Mouse (Mus musculus) ES-CJ7 (cell line): ENCODE results near the gene Mprip.
A peak's percentile ranks its signal among the peaks of the same experiment; 100 is the strongest.
"Not testable (repeated sequence)": the region's sequence is repeated elsewhere in the genome, so short reads cannot be mapped to it uniquely, and the experiment has no call there.

ENCODE experiments used
- DNase-seq: peaks from one replicate; pipeline ENCODE4 v3.0.0; 2011; ENCODE audit warnings: low read depth, low spot score

The Mprip gene

GRCm38 (mm10) chr11:59661005-59661404 is at the start of gene Mprip:
TSS of gene Mprip (plus strand) at chr11:59661305.
- no peak for DNase-seq

GRCm38 (mm10) chr11:59611646-59612045 is 49.5 kb upstream of the Mprip start:
- DNase-seq = no peak

GRCm38 (mm10) chr11:59614120-59614519 is 47.0 kb upstream of the Mprip start:
- peak; percentile 45 for DNase-seq

GRCm38 (mm10) chr11:59616986-59617385 is 44.1 kb upstream of the Mprip start:
- DNase-seq = not testable (repeated sequence)

GRCm38 (mm10) chr11:59622214-59622613 is 38.9 kb upstream of the Mprip start:
- no peak for DNase-seq

- peak; percentile 58 for DNase-seq
Measured at GRCm38 (mm10) chr11:59624017-59624630, 37.0 kb upstream of the Mprip start.

- DNase-seq = no peak
Measured at GRCm38 (mm10) chr11:59626192-59626591, 34.9 kb upstream of the Mprip start.

- DNase-seq = no peak
Measured at GRCm38 (mm10) chr11:59628177-59628576, 32.9 kb upstream of the Mprip start.

- no peak for DNase-seq
Measured at GRCm38 (mm10) chr11:59629871-59630270, 31.2 kb upstream of the Mprip start.

- no peak for DNase-seq
Measured at GRCm38 (mm10) chr11:59631980-59632379, 29.1 kb upstream of the Mprip start.

- DNase-seq = peak; percentile 77
Measured at GRCm38 (mm10) chr11:59633037-59633436, 28.1 kb upstream of the Mprip start.

- DNase-seq = no peak
Measured at GRCm38 (mm10) chr11:59634001-59634660, 27.0 kb upstream of the Mprip start.

- no peak for DNase-seq
Measured at GRCm38 (mm10) chr11:59635251-59635795, 25.8 kb upstream of the Mprip start.

- no peak for DNase-seq
Measured at GRCm38 (mm10) chr11:59635821-59636694, 25.0 kb upstream of the Mprip start.

- no peak for DNase-seq
Measured at GRCm38 (mm10) chr11:59636695-59637414, 24.2 kb upstream of the Mprip start.

GRCm38 (mm10) chr11:59639957-59640643 is 21.0 kb upstream of the Mprip start:
- no peak for DNase-seq

GRCm38 (mm10) chr11:59641227-59641626 is 19.9 kb upstream of the Mprip start:
- DNase-seq = no peak

GRCm38 (mm10) chr11:59642420-59642819 is 18.7 kb upstream of the Mprip start:
- no peak for DNase-seq

GRCm38 (mm10) chr11:59645036-59645435 is 16.1 kb upstream of the Mprip start:
- DNase-seq = no peak

- DNase-seq = no peak
Measured at GRCm38 (mm10) chr11:59649058-59649457, 12.0 kb upstream of the Mprip start.

- DNase-seq = no peak
Measured at GRCm38 (mm10) chr11:59653003-59653402, 8.1 kb upstream of the Mprip start.
